Mouse (Mus musculus) right cerebral cortex, postnatal 10 days (tissue): ENCODE data around the gene Vcl.

Source experiments
- DNase-seq, 2 experiments: peaks; one replicate each; pipeline ENCODE4 v3.0.0; 2021; ENCODE audit warnings: low spot score in 2 of 2

Vcl gene

DNA sequence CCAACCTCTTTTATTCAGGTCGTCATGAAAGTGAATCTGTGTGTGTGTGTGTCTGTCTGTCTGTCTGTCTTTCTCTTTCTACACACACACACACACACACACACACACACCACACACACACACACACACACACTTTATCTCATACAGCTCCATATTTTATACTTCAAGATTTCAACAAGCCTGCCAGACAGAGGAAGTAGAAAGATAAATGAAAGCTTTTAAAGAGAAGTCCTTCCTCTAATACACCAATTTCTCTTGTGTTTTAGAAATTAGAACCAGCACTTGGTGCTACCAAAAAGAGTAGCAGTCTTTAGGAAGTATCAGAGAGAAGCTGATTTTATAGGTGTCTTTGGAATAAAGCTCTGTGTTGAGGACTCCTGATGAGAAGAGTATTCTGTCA is 9.7 kb downstream of the Vcl start:
- no peak for DNase-seq

DNA sequence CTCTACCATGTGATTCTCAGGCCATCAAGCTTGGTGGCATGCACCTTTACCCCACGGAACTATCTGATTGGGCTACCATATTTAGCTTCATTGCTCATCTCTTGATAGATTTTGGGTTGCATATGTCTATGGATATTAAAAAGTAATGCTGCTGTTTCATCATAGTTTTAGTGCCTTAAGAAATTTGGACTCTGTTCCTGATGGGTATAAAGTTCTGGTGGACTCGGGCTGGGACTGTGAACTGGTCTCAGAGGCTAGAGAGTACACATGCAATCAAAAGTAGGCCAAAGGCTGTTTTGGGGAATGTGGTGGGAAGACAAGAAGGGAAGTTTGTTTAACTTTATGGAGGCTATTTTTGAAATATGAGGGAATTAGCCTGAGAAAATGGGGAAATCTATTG is 16.1 kb downstream of the Vcl start:
- no peak for DNase-seq

DNA sequence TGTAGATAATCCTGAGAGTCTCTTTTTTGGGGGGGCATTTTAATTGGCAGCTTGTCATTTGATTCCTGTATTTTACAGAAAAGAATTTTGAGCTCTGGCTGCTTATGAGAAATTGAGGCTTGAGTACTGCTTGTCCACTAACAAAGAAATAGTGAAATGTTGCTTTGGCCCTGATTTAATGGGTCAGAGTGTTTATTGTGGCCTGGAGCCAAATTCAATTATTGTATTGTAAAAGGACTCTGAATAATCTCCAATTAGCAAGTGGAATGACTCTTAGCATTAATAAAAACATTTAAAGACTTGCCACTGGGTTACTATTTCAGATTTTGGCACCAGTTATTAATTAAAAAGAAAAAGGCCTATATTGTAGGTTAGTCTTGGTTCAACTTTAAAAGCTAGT is 26.8 kb downstream of the Vcl start:
- DNase-seq: no peak

DNA sequence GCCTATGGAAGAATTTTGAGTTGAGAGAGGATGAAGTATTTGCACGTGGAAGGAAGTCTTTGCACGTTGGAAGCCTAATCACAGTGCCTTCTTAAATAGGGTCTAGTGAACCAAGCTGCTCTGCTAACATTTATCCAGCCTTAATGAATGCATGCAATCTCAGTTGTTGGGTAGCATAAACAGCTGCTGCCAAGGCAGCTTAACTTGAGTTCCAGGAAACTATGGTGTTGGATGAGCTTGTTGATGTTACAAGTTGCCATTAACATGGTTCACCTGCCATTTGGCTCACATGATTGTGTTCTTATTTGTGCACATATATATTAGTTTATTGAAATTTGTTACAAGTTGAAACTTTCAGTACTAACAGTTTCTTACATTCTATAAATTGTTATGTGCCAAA is 29.8 kb downstream of the Vcl start:
- DNase-seq: peak in 1 of 2 experiments; percentile 6

DNA sequence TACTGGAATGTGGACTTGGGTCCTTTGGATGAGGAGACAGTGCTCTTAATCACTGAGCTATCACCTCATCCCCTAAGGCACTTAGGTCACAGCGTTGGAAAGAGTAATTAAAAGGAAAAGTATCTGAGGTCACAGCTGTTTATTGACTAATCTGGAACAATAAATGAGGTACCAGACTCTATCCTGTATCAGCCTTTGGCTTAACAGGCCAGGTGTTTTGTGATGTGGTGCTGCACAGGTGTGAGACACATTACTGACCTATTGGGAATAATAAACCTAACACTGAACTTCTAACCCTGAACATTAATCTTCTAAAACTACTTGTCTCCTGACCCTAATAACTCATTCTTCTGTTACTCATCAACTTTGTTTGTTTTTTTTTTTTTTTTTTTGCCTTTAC is 33.3 kb downstream of the Vcl start:
- DNase-seq: no peak

DNA sequence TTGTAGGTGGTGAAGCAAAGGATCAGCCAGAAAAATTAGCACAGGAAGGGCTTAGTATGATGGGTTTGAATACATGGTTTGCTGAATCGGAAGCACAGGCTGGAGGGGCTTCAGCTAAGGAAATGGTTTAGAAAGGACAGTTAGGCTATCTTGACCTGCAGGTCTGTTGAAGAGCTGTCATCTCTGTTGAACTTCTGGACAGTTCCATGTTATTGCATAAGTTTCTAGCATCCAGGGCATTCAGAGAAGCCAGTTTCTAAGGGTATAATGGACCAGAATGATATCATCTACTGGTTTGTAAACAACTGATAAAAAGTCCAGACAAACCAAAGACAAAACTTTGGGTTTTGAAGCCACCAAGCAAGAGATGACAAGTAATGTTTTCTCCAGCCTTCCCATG is 33.7 kb downstream of the Vcl start:
- DNase-seq: no peak

DNA sequence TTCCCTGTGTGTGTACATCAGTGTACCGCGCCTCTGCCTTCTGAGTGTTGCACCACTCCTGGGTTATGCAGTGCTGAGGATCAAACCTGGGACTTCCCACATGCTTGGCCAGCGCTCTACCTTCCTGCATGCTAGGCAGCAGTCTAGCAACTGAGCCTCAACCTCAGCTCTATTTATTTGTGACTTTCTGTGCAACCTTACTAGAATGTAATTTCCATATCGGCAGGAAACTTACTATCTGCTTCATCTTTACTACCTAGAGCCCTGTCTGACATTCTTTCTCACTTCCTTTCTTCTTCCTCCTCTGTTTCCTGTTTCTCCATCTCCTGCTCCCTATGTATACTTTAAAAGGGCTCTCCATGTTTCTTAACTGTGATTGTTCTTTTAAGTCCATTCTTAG is 34.7 kb downstream of the Vcl start:
- no peak for DNase-seq

DNA sequence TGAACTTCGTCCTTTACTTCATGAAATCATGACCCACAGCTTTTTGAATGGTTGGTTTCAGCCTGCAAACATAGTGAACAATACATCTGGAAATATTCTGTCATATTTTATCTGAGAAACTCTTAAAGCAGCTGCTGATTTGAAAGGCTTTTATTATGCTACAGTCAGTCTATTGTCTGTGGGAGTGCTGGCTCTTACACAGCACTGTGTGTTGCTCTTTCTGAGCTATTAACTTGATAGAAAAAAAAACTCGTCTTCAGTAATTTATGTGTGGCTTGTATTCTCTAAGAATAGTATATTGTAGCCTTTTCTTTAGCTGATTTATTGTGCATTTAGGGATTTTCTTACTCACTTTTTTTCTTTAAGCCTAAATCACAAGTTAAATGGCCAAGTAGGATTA is 35.1 kb downstream of the Vcl start:
- no peak for DNase-seq

DNA sequence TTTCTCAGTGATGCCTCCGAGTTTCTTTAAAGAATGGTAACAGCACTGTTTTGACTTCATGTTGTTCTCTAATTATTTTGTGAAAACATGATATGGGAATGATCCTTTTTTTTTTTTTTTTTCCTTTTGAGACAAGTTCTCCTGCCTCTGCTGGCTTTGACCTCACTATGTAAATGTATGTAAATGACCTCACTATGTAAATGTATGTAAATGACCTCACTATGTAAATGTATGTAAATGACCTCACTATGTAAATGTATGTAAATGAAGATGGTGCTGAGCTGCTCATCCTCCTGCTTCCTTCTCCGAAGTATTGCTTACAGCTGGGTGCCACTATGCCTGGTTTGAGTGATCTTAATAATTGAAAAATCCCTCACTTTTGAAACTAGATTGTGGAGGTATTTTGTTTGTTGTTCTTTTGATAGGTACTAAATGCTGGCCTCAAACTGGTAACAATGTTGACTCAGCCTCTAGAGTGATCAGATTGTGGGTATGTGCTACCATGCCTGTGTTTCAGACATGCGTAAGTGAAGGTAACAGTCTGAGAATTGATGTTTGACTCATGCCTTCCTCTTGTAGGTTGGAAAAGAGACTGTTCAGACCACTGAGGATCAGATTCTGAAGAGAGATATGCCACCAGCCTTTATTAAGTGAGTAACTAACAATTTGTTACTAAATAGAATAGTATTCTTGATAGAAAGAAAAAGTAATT is 37.9 kb downstream of the Vcl start:
- DNase-seq: no peak

DNA sequence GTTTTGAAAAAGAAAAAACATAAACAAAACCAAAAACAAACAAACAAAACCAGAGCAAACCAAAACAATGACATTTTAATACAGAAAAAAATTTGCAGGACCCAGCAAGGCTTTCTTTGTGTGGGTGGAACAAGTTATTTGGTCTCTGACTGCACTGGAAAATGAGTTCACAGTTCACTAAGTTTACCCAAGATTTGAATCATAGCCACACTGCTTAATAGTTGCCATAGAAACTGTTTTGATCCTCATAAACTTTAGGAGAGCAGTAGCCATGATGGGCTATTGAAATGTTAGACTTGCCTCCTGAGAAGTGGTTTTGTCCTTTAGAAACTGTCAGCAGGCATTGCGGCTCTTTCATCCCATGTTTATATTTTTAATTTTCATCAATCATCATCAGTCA is 39.9 kb downstream of the Vcl start:
- no peak for DNase-seq

DNA sequence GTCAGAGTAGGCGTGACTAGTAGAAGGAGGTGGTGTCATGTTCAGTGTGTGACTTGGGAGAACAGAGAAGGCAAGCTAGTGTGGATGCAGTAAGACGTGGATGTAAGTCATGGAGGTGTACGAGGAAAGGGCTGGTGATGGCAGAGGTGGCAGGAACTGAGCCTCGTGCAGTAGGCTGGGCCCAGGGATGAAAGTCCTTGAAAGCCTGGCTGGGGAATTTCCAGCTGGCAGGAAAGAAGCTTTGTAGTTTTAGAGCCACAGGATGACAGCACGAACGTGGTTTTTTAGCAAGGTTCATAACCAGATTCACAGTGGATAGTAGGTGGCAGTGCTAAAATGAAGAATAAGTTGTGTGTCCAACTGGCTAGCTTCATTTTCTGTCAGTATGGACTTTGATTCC is 41.2 kb downstream of the Vcl start:
- no peak for DNase-seq

DNA sequence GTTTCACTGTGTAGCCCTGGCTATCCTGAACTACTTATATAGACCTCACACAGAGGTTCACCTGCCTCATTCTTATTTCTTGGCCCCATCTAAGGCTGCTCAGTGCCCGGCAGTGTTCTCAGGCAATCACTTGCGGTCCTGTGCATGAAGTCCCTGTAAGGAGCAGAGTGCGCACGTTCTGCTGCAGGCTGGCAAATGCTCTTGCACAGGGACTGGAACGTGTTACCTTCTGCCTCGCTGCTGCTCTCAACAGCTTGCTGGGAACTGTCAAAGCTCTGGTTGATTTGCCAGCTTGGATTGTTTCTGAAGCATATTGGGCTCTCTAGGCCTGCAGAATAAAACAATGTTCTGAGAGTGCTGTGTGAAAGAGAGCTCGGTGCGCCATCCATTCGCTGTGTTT is 41.7 kb downstream of the Vcl start:
- DNase-seq: peak; percentile 48 to 64

DNA sequence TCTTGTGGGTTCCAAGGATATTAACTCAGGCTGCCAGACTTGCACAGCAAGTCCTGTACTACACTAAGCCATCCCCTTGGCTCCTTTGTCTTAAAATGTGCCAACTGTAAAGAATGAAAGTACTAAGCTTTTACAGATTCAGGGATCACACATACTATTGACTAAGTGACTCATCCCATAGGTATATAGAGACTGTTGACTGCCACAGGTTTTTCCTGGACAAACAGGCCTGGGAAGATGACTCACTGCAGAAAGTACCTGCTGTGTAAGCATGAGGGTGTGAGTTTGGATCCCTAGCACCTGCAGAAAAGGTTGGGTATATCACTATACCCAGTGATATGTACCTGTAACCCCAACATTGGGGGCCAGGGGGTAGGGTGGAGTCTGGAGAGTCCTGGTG is 44.6 kb downstream of the Vcl start:
- DNase-seq: no peak

DNA sequence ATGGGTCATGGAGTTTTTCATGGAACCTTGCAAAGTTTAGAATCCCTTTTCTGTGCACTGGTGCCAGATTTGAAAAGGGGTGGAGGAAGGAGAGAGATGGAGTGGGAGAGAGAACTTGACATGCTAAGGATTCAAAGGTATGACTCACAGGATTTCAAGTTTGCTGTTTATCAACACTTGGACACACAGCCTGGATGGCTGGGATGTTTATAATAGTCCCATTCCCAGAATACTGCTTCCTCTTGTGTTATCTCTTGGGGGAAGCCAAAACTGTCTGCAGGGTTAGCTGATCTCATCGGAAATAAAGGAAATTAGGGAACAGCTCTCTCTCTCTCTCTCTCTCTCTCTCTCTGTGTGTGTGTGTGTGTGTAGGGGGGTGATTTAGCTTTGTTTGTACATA is 47.5 kb downstream of the Vcl start:
- no peak for DNase-seq

DNA sequence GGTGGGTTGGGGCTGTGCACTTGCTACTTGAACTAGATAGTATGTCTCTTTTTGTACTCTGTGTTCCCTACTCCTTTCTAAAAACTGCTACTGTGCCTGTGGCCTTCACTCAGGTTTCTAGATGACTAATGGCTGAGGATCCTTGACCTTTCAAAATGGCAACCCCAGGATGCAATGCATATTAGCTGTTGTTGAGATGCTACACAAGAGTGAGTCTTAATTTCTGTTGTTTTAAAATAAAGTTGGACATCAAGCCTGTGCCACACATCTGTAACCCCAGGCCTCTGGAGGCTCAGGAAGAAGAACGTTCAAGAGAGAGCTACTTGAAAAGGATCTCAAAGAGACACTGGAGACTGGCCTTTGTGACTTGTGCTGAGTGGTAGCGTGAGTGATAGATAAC is 48.5 kb downstream of the Vcl start:
- no peak for DNase-seq

DNA sequence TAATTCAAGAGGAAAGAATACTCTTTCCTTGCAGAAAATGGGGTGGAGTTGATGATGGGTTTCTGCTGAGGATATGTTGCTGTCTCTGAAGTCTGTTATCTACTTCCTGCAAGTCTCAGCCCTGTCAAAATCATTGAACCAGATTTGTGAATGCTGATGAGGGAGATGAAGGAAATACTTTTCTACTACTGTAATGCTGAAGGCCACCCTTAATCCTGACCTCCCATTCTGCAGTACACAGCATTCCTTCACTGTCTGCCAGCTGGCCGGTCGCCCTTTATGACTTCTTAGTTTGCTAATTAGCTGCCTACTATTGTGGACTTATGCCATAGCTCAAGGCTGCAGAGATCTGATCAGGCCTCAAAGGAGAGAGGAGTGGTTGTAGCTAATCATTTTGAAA is 54.6 kb downstream of the Vcl start:
- DNase-seq: peak; percentile 72 to 74

DNA sequence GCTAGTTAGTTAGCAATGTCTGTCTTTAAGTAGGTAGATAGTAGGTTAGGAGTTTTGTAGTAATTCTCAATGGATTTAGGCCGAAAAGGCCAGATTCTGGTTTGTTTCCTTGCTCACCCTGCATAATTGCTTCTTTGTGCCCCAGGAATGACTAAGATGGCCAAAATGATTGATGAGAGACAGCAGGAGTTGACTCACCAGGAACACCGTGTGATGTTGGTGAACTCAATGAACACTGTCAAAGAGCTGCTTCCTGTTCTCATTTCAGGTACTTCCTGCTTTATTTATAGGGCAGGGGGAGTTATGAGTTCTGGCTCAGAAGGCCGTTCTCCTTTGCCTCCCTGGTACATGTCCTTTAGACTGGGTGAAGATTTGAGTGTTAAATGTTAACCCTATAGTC is 56.3 kb downstream of the Vcl start:
- DNase-seq: no peak

DNA sequence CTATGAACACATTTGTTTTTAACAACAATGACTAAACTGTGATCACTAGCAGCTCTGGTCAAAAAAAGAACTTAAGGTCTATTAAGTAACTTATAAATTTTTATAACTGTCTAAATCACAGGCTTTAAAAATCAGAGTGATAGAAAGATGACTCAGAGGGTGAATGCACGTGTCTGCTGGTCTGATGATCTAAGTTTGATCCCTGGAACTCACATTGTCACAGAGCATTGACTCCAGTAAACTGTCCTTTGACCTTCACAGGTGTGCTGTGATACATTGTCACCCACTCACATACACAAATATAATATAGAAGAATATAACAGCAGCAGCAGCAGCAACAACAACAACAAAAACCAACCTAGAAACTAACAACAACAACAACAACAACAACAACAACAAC is 62.3 kb downstream of the Vcl start:
- DNase-seq: no peak

DNA sequence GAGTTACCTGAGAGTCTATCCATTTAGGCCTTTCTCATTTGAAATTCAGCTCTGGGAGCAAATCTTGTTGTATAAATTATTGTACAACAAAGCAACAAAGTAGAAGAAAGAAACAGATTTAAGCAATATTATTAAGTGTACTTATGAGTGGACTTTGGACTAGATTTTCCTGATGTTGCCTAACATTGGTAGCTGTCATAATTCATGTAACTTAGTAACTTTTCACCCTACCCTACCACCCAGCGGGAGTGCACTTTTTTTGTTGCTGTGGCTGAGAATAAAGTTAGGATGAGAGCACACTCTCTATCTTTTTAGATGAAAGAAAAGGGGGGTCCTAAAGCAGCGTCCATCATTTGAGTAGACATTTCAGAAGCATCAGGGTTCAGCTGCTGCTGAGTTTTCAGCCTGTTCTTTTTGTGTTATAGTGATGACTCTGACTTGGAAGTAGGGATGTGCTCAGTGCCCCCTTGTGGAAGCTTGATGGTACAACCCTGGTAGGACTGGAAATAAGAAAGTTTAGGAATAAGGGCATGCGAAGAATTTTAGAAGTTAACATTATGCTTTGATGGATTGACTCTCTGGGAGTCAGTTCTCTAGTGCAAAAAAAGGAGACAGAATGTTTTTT is 64.0 kb downstream of the Vcl start:
- peak; percentile 71 to 74 for DNase-seq

DNA sequence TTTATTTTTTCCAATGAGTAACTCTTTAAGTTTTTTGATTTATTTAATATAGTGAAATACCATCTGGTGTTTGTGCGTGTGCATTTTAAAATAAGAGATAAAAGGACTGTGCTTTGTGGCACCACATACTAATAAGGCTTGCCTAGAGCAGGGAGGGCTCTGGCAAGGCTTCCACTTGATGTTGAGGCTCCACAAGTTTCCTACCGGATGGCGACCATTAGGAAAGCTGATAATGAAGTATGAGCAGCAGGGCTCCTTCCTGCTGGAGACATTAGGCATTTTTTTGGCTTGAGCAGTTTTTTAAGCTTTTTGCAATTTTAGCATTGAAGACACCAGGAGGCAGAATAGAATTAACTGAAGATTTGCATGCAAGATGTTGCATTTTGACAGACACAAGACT is 65.3 kb downstream of the Vcl start:
- DNase-seq: no peak

DNA sequence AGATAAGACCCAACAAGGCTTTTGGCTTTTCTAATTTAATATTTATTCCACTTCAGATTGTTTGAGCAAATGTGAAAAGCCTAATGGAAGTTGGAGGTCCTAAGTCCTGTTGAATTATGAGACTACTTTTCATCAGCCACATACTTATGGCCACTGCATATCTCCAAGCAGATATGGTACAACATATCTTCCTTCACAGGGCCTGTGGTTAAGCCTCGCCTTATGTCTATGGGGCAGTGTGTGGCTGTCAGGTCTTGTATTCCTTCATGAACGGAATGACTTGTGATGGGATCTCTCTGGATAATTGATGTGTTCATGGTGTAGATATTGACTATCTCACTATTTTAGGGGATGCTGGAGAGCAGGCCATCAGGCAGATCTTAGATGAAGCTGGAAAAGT is 66.3 kb downstream of the Vcl start:
- DNase-seq: no peak

DNA sequence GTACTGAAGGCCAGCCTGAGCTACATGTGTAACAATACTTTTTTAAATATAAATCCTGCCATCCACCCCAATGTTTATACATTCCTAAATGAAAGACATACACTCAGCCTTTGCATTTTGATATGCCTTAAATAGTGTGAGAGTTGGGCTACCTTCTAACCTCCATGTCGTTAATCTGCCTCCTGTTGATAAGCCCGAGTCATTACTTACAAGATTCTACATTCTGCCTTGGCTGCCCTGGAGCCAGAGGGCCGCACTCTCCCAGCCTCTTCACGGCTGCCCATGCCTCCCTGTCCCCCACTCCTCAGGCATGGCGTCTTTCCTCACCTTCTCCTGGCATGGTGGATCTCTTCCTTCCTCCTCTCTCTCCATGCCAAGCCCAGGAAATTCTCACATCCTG is 67.2 kb downstream of the Vcl start:
- DNase-seq: no peak

DNA sequence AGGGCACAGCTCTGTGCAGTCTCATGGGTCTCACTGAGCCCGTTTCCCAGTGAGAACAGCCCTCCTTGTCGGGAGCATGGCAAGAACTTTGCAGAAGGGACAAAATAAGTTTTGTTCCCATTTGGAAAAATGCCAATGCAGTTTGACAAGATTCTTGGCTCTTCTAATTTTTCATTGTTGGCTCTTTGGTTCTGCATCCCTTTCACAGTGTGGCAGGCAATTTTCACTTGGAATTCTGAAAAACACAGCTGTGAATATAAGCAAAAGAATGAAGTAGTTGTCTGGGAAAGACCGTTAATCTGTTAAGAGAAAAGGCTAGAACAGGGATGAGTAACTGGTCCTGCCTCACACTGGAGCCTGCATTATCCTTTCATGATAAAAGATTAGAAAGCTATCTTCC is 68.3 kb downstream of the Vcl start:
- DNase-seq: peak in 1 of 2 experiments; percentile 30

DNA sequence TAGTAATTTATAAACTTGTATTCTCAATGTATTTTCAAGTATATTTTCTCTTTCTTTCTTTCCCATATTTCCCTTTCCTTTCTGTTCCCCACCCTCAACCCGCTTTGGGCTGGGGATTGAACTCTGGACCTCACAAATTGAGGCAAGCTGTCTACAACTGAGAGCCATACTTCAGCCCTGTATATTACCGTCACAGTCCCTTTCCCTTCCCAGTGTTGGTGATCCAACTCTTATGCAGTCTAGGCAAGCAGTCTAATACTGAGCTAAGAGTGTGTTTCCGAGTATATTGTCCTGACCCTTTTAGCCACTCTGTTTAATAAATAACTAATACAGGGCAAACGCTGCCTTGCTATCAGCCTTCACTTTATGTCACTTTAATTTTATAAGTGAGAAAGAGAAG is 70.4 kb downstream of the Vcl start:
- DNase-seq: no peak
